Mouse (Mus musculus) layer of hippocampus, adult 2 months (tissue): ENCODE data around the gene F2rl1. TPM values are rescaled to one million over a fixed set of nuclear protein-coding genes. Genes with fewer than 3 reads are reported as not detected.

Experiments
- DNase-seq, 2 experiments: peaks; one replicate each; pipeline ENCODE4 v3.0.0; 2022; ENCODE audit warnings: low spot score in 2 of 2
- H3K27ac ChIP-seq: fragments of 200-600 bp; 2 replicates; pipeline ENCODE4 v1.8.1; 2022
- H3K4me3 ChIP-seq: fragments of 200-600 bp; 2 replicates; pipeline ENCODE4 v1.8.1; 2022; ENCODE audit warnings: mild to moderate bottlenecking
- CTCF ChIP-seq: fragments of 200-600 bp; conservative IDR thresholded peaks from 2 replicates; pipeline ENCODE4 v1.8.1; 2022; ENCODE audit warnings: antibody characterized with exemption, mild to moderate bottlenecking, moderate library complexity
- long read RNA-seq, 2 experiments: library from polyadenylated mRNA; stranded (forward); transcript quantifications; one replicate each; pipeline ENCODE4 v2.0.0; 2021; ENCODE audit warnings: borderline mapping rate in 2 of 2
- total RNA-seq, 2 experiments: library from RNA; stranded (reverse); gene quantifications; 2 replicates each; pipeline ENCODE4 v1.2.3; 2021

Gene F2rl1
- under 1 TPM; 0.17 to 0.18 TPM for total RNA-seq
- long read RNA-seq, experiment 1, result 0 reads
- long read RNA-seq, experiment 2, result 0 reads

DNA sequence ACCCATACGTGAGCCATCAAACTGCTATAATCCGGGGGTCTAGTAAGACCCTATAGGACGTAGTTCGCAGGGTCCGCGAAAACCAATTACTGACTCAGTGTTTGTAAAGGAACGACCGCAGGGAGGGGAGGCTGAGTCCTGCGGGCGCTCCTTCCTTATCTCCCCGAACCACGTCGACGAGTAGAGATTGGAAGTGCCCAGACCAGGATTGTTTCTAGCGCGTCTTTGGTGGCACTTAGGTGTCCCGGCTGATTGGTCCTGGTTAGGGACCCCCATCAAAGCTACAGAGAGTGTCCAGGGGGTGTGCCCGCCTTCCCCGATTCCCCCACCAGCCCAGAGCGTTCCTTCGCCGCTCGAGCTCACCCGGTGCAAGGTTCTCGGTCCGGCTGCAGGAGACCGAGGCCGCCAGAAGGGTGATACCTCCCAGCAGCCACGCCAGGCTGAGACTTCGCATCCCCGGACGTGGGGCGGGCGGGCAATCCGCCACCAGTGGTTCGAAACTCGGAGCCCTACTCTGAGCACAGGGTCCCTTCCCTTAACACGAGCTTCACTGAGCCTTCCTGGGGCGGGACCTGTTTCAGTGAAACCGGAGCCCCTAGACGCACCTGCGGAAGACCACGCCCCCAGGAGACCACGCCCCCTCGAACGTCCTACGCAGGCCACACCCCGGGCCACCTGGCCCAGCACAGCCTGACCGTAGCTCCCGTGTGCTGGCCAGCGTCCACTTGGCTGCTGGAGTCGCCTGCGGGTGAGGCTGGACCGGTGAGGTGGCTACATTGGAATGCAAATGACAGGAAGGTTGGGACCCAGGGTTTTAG is at the start of gene F2rl1:
Gene F2rl1, minus strand, starts transcription at position 554 of the 818 bp plus-strand sequence.
- no peak for DNase-seq
- no peak within 1 kb of the TSS for H3K27ac ChIP-seq
- TF ChIP-seq CTCF, result no peak
- peak within 1 kb of the TSS; percentile 44 for H3K4me3 ChIP-seq

GRCm38 (mm10) chr13:95570877-95571276 is 45.9 kb upstream of the F2rl1 start:
- no peak for TF ChIP-seq CTCF
- DNase-seq, result no peak
- Histone ChIP-seq H3K27ac (no peak overlapping the region), H3K4me3 (no peak overlapping the region)

- no peak overlapping the region for H3K27ac ChIP-seq
Measured at GRCm38 (mm10) chr13:95569326-95569725, 44.3 kb upstream of the F2rl1 start.

DNA sequence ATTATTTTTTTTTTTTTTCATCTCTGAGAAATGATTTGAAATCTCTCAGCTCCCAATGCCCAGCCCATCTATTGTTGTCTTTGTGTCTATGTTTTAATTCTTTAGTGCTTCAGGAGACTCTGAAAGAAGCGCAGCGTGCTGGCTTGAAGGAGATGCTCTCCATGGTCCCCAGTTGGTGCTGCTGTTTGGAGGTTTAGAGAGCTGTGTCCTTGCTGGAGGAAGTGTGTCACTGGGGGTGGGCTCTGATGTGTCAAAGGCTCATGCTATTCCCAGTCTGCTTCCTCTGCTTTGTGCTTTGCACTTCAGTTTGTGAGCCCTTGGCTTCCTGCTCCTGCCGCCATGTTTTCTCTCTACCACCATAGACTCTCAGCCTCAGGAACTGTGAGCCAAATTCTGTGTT is 43.3 kb upstream of the F2rl1 start:
- TF ChIP-seq CTCF, result no peak
- H3K27ac ChIP-seq, result no peak overlapping the region
- DNase-seq, result no peak
- no peak overlapping the region for H3K4me3 ChIP-seq

More at GRCm38 (mm10) chr13:95569326-95569725, 44.3 kb upstream of the F2rl1 start:
- H3K4me3 ChIP-seq, result no peak overlapping the region
- DNase-seq, result no peak
- TF ChIP-seq CTCF, result no peak

DNA sequence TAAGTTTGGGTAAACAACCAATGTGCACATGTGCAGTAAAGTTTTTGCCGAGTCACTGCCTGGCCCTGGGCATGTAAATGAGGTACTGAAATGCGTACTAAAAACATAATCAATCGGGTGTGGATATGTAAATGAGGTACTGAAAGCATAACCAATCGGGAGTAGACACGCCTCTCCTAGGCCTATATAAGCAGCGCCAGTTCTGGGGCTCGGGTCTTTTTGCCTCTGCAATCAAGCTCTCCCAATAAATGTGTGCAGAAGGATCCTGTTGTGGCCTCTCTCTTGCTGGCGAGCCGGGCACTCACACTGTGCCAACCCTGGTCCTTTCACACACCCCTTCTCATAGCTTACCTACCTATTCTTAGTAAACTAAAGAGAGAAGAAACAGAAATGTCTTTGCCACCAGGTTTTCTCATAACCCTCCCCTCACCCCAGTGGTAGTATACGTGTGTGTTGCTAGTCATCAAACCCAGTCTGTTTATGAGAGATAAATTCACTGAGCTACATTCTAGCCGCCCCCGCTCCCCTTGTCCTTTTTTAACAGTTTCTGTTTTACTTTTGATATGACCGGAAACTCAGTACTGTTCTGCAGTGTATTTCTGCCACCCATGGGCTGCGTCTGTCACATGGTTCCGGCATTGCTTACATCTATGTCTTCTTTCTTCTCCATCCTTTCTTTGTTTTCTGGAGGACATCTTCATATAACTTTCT is 42.0 kb upstream of the F2rl1 start:
- no peak for TF ChIP-seq CTCF
- no peak overlapping the region for H3K4me3 ChIP-seq
- DNase-seq, result no peak
- H3K27ac ChIP-seq, result no peak overlapping the region

GRCm38 (mm10) chr13:95563693-95564092 is 38.7 kb upstream of the F2rl1 start:
- DNase-seq, result peak; percentile 68 to 93
- no peak overlapping the region for H3K27ac ChIP-seq
- no peak overlapping the region for H3K4me3 ChIP-seq
- TF ChIP-seq CTCF, result peak; percentile 97

DNA sequence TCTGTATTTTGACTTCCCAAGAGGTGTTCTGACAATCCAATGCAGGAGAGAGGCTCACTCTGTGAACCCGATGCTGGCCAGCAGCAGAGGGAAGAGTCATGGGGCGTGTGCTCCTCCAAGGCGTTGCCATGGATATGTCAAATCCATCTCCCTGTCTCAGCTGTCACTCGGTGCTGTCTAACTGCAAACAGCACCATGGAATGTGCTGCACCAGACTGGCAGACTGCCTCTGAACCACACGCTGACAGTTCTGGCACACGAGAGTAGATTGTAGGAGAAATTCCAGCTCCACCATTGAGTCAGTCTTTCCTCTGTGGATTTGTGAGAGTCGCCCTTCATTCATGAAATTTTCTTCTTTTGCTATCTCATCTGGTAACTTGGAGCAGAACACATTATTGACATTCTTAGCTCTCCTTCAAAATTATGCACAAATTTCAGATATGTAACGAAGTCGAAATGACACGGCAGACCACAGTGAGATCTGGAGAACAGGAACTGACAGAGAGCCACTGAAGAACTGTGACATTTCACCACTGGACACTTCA is 38.1 kb upstream of the F2rl1 start:
- Histone ChIP-seq H3K4me3 (no peak overlapping the region), H3K27ac (no peak overlapping the region)
- no peak for TF ChIP-seq CTCF
- peak; percentile 47 to 63 for DNase-seq

GRCm38 (mm10) chr13:95557326-95557725 is 32.3 kb upstream of the F2rl1 start:
- H3K27ac ChIP-seq, result no peak overlapping the region
- no peak for DNase-seq
- no peak for TF ChIP-seq CTCF
- no peak overlapping the region for H3K4me3 ChIP-seq

DNA sequence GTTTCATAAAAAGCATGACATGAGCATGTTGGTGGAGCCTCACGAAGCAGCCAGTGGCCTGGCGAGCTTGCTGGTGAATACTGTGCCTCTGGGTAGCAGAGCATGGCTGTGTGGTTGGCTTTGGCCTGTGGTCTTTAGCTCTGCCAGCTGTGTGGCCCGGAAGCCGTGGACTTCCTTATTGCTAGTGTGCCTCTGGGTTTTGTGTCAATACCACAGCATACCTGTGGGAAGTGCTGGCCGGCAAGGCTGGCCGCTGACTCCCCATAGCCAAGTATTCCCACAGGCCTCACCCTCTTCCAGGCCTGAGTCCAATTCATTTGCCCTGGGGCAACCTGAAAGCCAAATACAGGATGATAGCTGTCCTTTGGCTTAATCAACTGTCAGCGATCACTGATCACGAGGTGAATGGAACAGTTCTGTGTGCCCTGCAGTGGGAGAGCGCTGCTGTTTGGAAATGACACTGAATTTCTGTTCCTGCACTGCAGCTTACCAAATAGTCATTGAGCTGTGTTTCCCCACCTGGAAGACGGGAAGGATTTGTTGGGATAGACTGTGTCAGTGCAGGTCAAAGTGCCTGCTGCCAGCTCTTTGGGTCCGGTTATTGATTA is 29.0 kb upstream of the F2rl1 start:
- Histone ChIP-seq H3K27ac (no peak overlapping the region), H3K4me3 (no peak overlapping the region)
- TF ChIP-seq CTCF, result no peak
- DNase-seq, result no peak

- no peak for TF ChIP-seq CTCF
- Histone ChIP-seq H3K4me3 (no peak overlapping the region), H3K27ac (no peak overlapping the region)
- DNase-seq, result no peak
Measured at GRCm38 (mm10) chr13:95550636-95551370, 25.8 kb upstream of the F2rl1 start.

GRCm38 (mm10) chr13:95549421-95549820 is 24.4 kb upstream of the F2rl1 start:
- no peak for TF ChIP-seq CTCF
- H3K27ac ChIP-seq, result no peak overlapping the region
- no peak overlapping the region for H3K4me3 ChIP-seq
- DNase-seq, result no peak

GRCm38 (mm10) chr13:95548856-95549255 is 23.8 kb upstream of the F2rl1 start:
- DNase-seq, result no peak
- H3K4me3 ChIP-seq, result no peak overlapping the region
- TF ChIP-seq CTCF, result no peak
- no peak overlapping the region for H3K27ac ChIP-seq
